Mouse (Mus musculus) brain, embryonic 14.5 days (tissue): ENCODE measurements around the gene Lrrc75b.

Experiments used
- CTCF ChIP-seq: fragments of 200-500 bp; IDR thresholded peaks from 2 replicates; pipeline ENCODE4 v1.5.1; 2012; ENCODE audit warnings: inconsistent platforms, mild to moderate bottlenecking, moderate library complexity, borderline replicate concordance; ENCODE audit not compliant: insufficient read depth, insufficient read length; ENCODE audit errors: extremely low read depth
- POLR2A ChIP-seq: fragments of 200-500 bp; IDR thresholded peaks from 2 replicates; pipeline ENCODE4 v1.6.1; 2012; ENCODE audit warnings: mild to moderate bottlenecking, inconsistent platforms, borderline replicate concordance; ENCODE audit not compliant: poor library complexity, insufficient read depth, insufficient read length, severe bottlenecking; ENCODE audit errors: extremely low read depth

GRCm38 (mm10) chr10:75600189-75600730 is 40.1 kb upstream of the Lrrc75b start:
- TF ChIP-seq CTCF (no peak), POLR2A (no peak)
